Mouse (Mus musculus) urinary bladder, postnatal 10 days (tissue): ENCODE measurements around the gene Gm17019.
"Not testable (repeated sequence)": the region's sequence is repeated elsewhere in the genome, so short reads cannot be mapped to it uniquely, and the experiment has no call there.

ENCODE experiments used
- DNase-seq: peaks from one replicate; pipeline ENCODE4 v3.0.0; 2022; ENCODE audit warnings: low spot score

Gene Gm17019

GRCm38 (mm10) chr5:15032898-15033297 lies at the start of gene Gm17019:
TSS of gene Gm17019 (minus strand) at chr5:15032998.
- DNase-seq = not testable (repeated sequence)

DNA sequence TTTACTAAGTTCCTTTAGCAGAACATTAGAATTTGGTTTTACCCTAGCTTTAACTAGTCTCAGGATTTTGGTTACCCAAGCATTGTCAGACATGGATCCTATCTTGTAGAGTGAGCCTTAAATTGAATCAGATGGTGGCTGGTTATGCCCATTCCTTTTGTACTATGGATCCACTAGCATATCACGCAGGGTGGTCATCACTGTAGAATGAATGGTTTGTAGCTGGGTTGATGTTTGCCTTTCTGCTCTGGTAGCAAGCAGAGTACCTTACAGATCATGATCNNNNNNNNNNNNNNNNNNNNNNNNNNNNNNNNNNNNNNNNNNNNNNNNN lies 29.6 kb upstream of the Gm17019 start:
- DNase-seq = not testable (repeated sequence)

- DNase-seq = not testable (repeated sequence)
Observed at GRCm38 (mm10) chr5:15061638-15062384, 29.0 kb upstream of the Gm17019 start.

DNA sequence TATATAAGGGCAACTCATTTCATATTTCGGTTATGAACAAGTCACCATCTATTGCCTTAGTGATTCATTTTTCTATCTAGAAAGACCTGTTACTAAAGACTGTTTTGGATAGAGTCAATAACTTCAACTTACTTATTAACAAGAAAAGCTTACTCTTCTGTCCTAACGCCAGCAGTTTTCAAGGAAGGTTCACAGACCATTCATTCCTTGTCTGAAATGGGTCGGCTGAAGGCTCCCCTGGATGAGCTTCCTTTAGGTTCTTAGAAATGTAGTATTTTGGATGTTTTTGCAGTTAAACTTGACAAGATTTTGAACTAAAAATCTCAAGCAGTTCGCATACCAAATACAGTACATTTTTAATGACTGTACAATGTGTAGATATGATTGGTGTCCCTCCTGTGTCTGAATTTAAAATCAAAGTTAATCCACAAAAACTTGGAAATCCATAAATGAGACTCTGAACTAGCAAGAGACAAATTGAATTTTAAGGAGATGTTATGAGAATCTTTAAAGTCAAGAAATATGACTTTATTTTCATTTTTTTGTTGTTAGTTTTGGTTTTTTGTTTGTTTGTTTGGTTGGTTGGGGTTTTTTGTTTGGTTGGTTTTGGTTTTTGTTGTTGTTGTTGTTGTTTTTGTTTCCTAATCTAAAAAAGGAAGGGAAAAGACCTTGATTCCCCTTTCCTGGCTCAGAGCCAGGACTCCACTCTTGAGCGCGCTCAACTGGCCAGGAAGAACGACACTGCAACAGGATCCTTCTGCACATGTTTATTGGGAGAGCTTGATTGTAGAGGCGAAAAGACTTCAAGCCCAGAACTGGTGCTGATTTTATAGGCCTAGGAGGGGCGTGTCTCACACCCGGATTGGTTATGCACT lies 21.6 kb upstream of the Gm17019 start:
- not testable (repeated sequence) for DNase-seq

DNA sequence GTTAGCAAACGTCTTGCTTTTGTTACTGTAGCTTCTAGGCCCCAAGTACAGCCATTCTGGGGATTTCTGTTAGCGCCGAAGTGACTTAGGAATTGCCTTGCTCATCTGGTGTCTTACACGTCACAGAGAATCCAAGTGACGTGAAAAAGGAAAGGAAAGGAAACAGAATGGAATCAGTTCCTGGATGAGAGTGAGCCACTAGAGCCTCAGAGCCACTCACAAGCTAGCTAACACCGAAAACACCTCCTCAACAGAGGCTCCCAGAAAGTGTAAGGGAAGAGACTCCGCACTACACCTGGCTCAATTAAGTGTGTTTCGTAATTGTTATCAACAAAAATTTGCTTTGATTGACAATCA lies 20.8 kb upstream of the Gm17019 start:
- DNase-seq = not testable (repeated sequence)

DNA sequence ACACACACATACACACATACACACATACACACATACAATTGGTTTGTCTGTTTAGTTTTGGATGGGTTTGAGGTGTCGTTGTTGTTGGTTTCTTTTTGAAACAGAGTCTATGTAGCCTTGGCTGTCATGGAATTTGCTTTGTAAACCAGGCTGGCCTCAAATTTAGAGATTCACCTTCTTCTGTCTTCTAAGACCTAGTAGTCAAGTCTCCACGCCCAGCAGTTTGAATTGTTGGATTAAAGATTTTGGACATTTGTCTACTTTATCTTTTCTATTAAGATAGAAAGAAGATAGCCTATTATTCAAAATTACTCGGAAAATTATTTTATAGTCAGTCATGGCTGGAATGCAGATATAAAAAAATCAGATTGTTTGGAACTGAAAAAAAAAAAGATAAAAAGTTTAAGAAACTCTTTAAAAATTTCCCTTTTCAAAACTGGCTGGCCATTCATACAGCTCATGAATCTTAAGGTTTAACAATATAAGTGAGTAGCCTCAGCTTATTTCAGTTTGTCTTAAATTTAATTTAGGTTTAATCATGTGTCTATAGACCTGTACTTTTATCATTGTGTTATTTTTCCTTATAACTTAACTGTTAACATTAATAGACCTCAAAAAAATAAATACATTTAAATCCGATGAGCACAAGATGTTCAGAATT lies 20.3 kb upstream of the Gm17019 start:
- not testable (repeated sequence) for DNase-seq

- DNase-seq = not testable (repeated sequence)
Observed at GRCm38 (mm10) chr5:15050807-15051206, 18.0 kb upstream of the Gm17019 start.

DNA sequence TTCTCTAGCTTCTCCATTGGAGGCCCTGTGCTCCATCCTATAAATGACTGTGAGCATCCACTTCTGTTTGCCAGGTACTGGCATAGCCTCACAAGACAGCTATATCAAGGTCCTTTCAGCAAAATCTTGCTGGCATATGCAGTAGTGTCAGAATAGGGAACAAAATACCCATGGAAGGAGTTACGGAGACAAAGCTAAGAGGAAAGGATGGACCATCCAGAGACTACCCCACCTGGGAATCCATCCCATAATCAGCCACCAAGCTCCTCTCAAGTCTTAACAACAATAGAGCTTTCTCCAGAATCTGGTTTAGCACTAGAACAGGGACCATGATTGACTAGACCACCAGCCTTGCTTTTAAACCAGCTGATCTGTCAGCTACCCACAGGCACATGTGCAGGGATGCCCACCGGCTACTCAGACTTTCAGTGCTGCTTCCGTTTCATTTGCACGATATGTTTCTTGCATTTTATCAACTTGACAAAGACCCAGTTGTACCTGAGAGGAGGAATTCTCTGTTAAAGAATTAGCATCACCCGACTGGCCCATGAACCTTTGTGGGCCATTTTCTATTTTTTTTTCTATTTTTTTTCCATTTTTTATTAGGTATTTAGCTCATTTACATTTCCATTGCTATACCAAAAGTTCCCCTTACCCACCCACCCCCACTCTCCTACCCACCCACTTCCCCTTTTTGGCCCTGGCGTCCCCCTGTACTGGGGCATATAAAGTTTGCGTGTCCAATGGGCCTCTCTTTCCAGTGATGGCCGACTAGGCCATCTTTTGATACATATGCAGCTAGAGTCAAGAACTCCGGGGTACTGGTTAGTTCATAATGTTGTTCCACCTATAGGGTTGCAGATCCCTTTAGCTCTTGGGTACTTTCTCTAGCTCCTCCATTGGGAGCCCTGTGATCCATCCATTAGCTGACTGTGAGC lies 12.3 kb upstream of the Gm17019 start:
- DNase-seq = not testable (repeated sequence)

DNA sequence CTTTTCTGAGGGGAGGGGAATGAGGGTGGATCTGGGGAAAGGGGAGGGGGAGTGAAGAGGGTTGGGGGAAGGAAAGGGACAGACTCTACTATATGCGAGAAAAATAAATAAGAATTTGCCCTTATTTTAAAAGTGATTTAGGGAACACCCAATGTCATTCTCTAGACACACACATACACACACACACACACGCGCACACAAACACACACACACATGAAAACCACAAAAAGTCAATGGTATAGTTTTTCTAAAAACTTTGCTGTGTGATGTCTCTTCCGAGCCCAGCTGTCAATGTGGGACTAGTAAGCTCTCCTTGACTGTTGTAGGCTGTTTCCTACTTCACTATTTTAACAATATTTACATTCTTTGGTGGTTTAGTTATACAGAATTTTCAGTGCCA lies 8.0 kb upstream of the Gm17019 start:
- DNase-seq = not testable (repeated sequence)

GRCm38 (mm10) chr5:15039984-15040383 lies 7.2 kb upstream of the Gm17019 start:
- not testable (repeated sequence) for DNase-seq

- DNase-seq = not testable (repeated sequence)
Observed at GRCm38 (mm10) chr5:15024316-15024715, 8.5 kb downstream of the Gm17019 start.

DNA sequence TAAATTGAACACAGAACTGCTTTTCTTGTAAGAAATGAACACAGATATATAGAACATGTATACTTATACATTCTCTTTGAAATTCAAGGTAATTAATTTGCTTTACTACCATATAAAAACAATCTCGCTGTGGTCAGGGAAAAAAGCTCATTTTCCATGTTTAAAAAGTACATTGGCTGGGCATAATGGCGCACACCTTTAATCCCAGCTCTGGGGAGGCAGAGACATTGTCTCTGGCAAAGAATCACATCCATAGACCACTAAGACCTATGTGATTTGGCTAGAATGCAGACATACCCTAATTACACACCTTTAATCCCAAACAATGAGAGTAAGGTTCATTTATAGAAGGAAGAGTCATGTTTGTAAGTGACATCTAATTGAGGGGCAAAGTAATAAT lies 12.7 kb downstream of the Gm17019 start:
- DNase-seq = not testable (repeated sequence)

DNA sequence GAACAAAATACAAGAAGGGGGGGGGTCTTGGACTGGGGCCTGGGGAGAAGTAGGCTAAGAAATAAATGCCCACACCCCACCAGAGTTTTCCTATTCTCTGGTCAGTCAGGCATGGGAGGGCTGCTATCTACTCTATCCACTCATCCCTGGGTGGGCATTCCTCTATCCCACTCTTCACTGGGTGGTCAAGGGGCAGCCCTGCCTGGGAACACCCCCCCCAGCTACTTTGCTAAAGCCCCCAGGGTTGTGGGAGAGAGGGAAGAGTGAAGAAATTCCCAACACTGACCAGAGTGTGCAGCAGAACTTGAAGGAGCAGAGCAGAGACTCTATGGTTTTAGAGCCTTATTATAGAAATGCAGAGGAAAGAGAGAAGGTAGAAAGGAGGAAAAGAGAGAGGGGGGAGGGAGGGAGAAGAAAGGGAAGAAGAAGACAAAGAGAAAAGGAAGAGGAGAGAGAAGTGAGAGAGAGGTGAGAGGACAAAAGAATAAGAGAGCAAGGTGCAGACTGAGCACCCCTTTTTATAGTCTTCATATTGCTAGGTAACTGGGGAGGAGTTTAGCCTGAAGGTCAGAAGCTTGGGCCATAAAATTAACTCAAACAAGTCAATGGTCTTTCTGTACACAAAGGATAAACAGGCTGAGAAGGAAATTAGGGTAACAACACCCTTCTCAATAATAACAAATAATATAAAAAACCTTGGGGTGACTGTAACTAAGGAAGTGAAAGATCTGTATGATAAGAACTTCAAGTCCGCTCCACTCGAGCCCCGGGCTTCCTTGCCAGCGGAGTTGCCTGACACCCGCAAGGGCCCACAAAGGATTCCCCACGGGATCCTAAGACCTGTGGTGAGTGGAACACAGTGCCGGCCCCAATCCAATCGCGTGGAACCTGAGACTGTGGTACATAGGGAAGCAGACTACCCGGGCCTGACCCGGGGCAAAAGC lies 21.9 kb downstream of the Gm17019 start:
- DNase-seq = not testable (repeated sequence)

DNA sequence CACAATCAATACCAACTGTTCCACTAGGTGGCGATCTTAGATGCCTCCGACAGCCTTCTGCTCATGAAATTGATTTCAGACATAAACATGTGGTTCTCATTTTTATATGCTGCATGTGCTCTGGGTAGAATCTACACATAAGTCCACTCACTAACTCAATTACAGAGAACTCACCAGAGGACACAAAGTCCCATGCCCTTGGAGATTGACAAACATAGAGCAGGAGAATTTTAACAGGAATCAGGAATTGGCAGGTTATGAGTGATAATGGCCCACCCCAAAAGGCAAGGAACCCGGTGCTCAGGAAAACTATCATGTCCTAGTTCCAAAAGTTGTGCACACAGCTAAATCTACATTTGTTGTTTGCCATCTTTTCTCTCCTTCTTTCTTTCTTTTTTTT lies 25.9 kb downstream of the Gm17019 start:
- not testable (repeated sequence) for DNase-seq

GRCm38 (mm10) chr5:15006288-15006687 lies 26.5 kb downstream of the Gm17019 start:
- DNase-seq = not testable (repeated sequence)

DNA sequence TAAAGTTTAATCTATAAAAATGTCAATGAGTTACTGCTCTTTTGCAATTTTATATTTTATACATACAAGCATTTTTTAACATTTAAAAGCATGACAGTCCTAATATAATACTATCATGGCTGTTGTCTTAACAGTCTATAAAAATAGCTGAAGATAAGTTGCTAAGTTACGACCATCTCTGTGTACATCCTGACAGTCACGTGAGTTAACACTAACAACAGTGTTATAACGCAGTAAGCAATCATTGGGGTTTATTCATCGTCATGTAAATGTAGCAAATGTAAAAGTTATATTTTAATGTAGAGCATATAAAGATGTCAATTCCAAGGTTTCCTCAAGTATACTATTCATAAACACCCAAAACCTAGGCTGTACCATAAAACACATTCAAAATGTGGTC lies 27.2 kb downstream of the Gm17019 start:
- DNase-seq = not testable (repeated sequence)

- not testable (repeated sequence) for DNase-seq
Observed at GRCm38 (mm10) chr5:15004569-15005562, 27.9 kb downstream of the Gm17019 start.

DNA sequence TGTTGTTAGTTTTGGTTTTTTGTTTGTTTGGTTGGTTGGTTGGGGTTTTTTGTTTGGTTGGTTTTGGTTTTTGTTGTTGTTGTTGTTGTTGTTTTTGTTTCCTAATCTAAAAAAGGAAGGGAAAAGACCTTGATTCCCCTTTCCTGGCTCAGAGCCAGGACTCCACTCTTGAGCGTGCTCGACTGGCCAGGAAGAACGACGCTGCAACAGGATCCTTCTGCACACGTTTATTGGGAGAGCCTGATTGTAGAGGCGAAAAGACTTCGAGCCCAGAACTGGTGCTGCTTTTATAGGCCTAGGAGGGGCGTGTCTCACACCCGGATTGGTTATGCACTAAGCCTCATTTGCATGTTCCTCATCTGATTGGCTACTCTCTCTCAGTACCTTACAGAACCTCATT lies 34.7 kb downstream of the Gm17019 start:
- not testable (repeated sequence) for DNase-seq

DNA sequence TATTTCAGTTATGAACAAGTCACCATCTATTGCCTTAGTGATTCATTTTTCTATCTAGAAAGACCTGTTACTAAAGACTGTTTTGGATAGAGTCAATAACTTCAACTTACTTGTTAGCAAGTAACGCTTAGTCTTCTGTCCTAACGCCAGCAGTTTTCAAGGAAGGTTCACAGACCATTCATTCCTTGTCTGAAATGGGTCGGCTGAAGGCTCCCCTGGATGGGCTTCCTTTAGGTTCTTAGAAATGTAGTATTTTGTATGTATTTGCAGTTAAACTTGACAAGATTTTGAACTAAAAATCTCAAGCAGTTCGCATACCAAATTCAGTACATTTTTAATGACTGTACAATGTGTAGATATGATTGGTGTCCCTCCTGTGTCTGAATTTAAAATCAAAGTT lies 35.2 kb downstream of the Gm17019 start:
- not testable (repeated sequence) for DNase-seq
